Mouse (Mus musculus) B cell, adult 2 months (primary cell): ENCODE results near the gene Arhgap28.
"Not testable (repeated sequence)": the region's sequence is repeated elsewhere in the genome, so short reads cannot be mapped to it uniquely, and the experiment has no call there.

ENCODE experiments used
- DNase-seq, 2 experiments: peaks; one replicate each; pipeline ENCODE4 v3.0.0; 2022

Arhgap28 gene

GRCm38 (mm10) chr17:67869731-67870601 lies 134.0 kb downstream of the Arhgap28 start:
- DNase-seq = no peak

GRCm38 (mm10) chr17:67866541-67867241 lies 137.2 kb downstream of the Arhgap28 start:
- no peak for DNase-seq

- no peak for DNase-seq
These were observed 137.9 kb downstream of the Arhgap28 start for GRCm38 (mm10) chr17:67866026-67866425.

- DNase-seq = no peak
These were observed 139.0 kb downstream of the Arhgap28 start for GRCm38 (mm10) chr17:67864912-67865311.

- no peak for DNase-seq
These were observed 139.6 kb downstream of the Arhgap28 start for GRCm38 (mm10) chr17:67864363-67864762.

- DNase-seq = no peak
These were observed 142.0 kb downstream of the Arhgap28 start for GRCm38 (mm10) chr17:67861744-67862535.

GRCm38 (mm10) chr17:67861080-67861630 lies 142.8 kb downstream of the Arhgap28 start:
- no peak for DNase-seq

- DNase-seq = not testable (repeated sequence)
These were observed 162.4 kb downstream of the Arhgap28 start for GRCm38 (mm10) chr17:67841494-67841893.

- no peak for DNase-seq
These were observed 165.0 kb downstream of the Arhgap28 start for GRCm38 (mm10) chr17:67838948-67839347.

- no peak for DNase-seq
These were observed 166.4 kb downstream of the Arhgap28 start for GRCm38 (mm10) chr17:67837351-67838090.

- no peak for DNase-seq
These were observed 167.6 kb downstream of the Arhgap28 start for GRCm38 (mm10) chr17:67836146-67836895.

- DNase-seq = no peak
These were observed 176.5 kb downstream of the Arhgap28 start for GRCm38 (mm10) chr17:67827431-67827830.

GRCm38 (mm10) chr17:67816916-67817315 lies 187.0 kb downstream of the Arhgap28 start:
- DNase-seq = no peak

- no peak for DNase-seq
These were observed 188.2 kb downstream of the Arhgap28 start for GRCm38 (mm10) chr17:67815720-67816119.

GRCm38 (mm10) chr17:67813666-67814065 lies 190.3 kb downstream of the Arhgap28 start:
- DNase-seq = no peak

GRCm38 (mm10) chr17:67809171-67809570 lies 194.7 kb downstream of the Arhgap28 start:
- no peak for DNase-seq
